Mouse (Mus musculus) liver, adult (tissue): ENCODE measurements around the gene Srgap1.

Source experiments
- GATA4 ChIP-seq: IDR thresholded peaks from 2 replicates; pipeline ENCODE4 v1.6.1; 2014; ENCODE audit warnings: mild to moderate bottlenecking, low read length; ENCODE audit not compliant: insufficient replicate concordance

Srgap1 gene

GRCm38 (mm10) chr10:121996500-121996899 is 50.6 kb downstream of the Srgap1 start:
- TF ChIP-seq GATA4: no peak

GRCm38 (mm10) chr10:121995448-121995847 is 51.7 kb downstream of the Srgap1 start:
- no peak for TF ChIP-seq GATA4

- no peak for TF ChIP-seq GATA4
These were observed 52.5 kb downstream of the Srgap1 start for GRCm38 (mm10) chr10:121994660-121995059.

- TF ChIP-seq GATA4: no peak
These were observed 54.5 kb downstream of the Srgap1 start for GRCm38 (mm10) chr10:121992609-121993008.

GRCm38 (mm10) chr10:121986997-121987396 is 60.1 kb downstream of the Srgap1 start:
- peak; percentile 39; the same call in 1 of the 2 replicates for TF ChIP-seq GATA4

- TF ChIP-seq GATA4: no peak
These were observed 62.2 kb downstream of the Srgap1 start for GRCm38 (mm10) chr10:121984887-121985286.

- 0 out of 2 replicates have a peak, but pooled peaks have one; percentile 7 for TF ChIP-seq GATA4
These were observed 63.0 kb downstream of the Srgap1 start for GRCm38 (mm10) chr10:121983993-121984610.

GRCm38 (mm10) chr10:121975330-121975729 is 71.8 kb downstream of the Srgap1 start:
- no peak for TF ChIP-seq GATA4

- TF ChIP-seq GATA4: no peak
These were observed 72.5 kb downstream of the Srgap1 start for GRCm38 (mm10) chr10:121974591-121974990.

GRCm38 (mm10) chr10:121973281-121973680 is 73.8 kb downstream of the Srgap1 start:
- no peak for TF ChIP-seq GATA4

GRCm38 (mm10) chr10:121972249-121972892 is 74.7 kb downstream of the Srgap1 start:
- TF ChIP-seq GATA4: no peak

GRCm38 (mm10) chr10:121971658-121972057 is 75.5 kb downstream of the Srgap1 start:
- TF ChIP-seq GATA4: peak; percentile 87

GRCm38 (mm10) chr10:121970912-121971311 is 76.2 kb downstream of the Srgap1 start:
- no peak for TF ChIP-seq GATA4

GRCm38 (mm10) chr10:121964114-121964513 is 83.0 kb downstream of the Srgap1 start:
- no peak for TF ChIP-seq GATA4

GRCm38 (mm10) chr10:121962053-121962452 is 85.1 kb downstream of the Srgap1 start:
- TF ChIP-seq GATA4: 0 out of 2 replicates have a peak, but pooled peaks have one; percentile 47

GRCm38 (mm10) chr10:121961121-121961893 is 85.8 kb downstream of the Srgap1 start:
- TF ChIP-seq GATA4: no peak
